Mouse (Mus musculus): ENCODE measurements at regions not wholly inside any gene's neighbourhood (a gene's known extent, or its start where the extent isn't known, plus 50 kb on each side); places are given as distances from the start of the nearest gene placed in this dataset.

GRCm38 (mm10) chr14:36414180-36414579 is 319.5 kb downstream of the 4930474N05Rik start:
- intact Hi-C loops (cut with DNase I): no loop called here
- no peak for DNase-seq
